Mouse (Mus musculus) CH12.LX (cell line): ENCODE data around the gene Selenoi. TPM values are rescaled to one million over a fixed set of nuclear protein-coding genes. Genes with fewer than 3 reads are reported as not detected.
A peak's percentile ranks its signal among the peaks of the same experiment; 100 is the strongest.

Source experiments
- DNase-seq: peaks from one replicate; pipeline ENCODE4 v3.0.0-alpha.2; 2013; ENCODE audit errors: extremely low read depth
- H3K27ac ChIP-seq: 2 replicates; pipeline ENCODE4 v1.5.1; 2012; ENCODE audit warnings: low read depth, mild to moderate bottlenecking, control low read depth, moderate library complexity; ENCODE audit not compliant: insufficient read depth
- H3K27me3 ChIP-seq: replicated peaks from 2 replicates; pipeline ENCODE3; 2012; ENCODE audit warnings: inconsistent platforms
- H3K36me3 ChIP-seq, 2 experiments: replicated peaks in 1 of 2; 2 replicates each; pipeline versions ENCODE3 to v1.6.1; 2012; ENCODE audit warnings: inconsistent platforms in 1 of 2, low read length in 1 of 2, mild to moderate bottlenecking in 1 of 2, mixed read lengths in 1 of 2, moderate library complexity in 1 of 2; ENCODE audit not compliant: control insufficient read depth in 1 of 2, insufficient read depth in 1 of 2
- H3K4me1 ChIP-seq, 2 experiments: 2 replicates each; pipeline ENCODE4 v1.6.1; 2012; ENCODE audit warnings: inconsistent platforms in 1 of 2, moderate library complexity in 1 of 2; ENCODE audit not compliant: insufficient read depth in 2 of 2, control insufficient read depth in 1 of 2
- H3K4me2 ChIP-seq: 2 replicates; pipeline ENCODE4 v1.6.1; 2012; ENCODE audit warnings: low read depth, mild to moderate bottlenecking, control low read depth; ENCODE audit not compliant: poor library complexity, insufficient read depth, severe bottlenecking
- H3K4me3 ChIP-seq, 3 experiments: fragments of 150-350 bp in 1 of 3; sonication (generic) in 1 of 3; replicated peaks in 1 of 3; 2 replicates each; pipeline versions ENCODE3 to v1.5.1; 2011 to 2012; ENCODE audit warnings: low read depth in 2 of 3, low read length in 2 of 3, mild to moderate bottlenecking in 2 of 3, moderate library complexity in 2 of 3, control low read depth in 1 of 3, improper control_type of control experiment in 1 of 3, inconsistent platforms in 1 of 3, mixed read lengths in 1 of 3; ENCODE audit not compliant: poor library complexity in 1 of 3
- H3K79me2 ChIP-seq: replicated peaks from 2 replicates; pipeline ENCODE4 v1.6.1; 2012; ENCODE audit warnings: mild to moderate bottlenecking, moderate library complexity; ENCODE audit not compliant: control insufficient read depth, poor library complexity, insufficient read depth, severe bottlenecking; ENCODE audit errors: extremely low read depth
- H3K9ac ChIP-seq: 2 replicates; pipeline ENCODE4 v1.6.1; 2012; ENCODE audit warnings: low read depth, mild to moderate bottlenecking, control low read depth, moderate library complexity; ENCODE audit not compliant: insufficient read depth
- H3K9me3 ChIP-seq: replicated peaks from 2 replicates; pipeline ENCODE3; 2012; ENCODE audit warnings: low read length, inconsistent platforms, mixed read lengths
- CHD1 ChIP-seq: IDR thresholded peaks from 2 replicates; pipeline ENCODE4 v1.6.1; 2012; ENCODE audit warnings: low read depth, low read length, improper control_type of control experiment, inconsistent platforms
- ELF1 ChIP-seq: IDR thresholded peaks from 2 replicates; pipeline ENCODE4 v1.6.1; 2014; ENCODE audit warnings: low read depth, mild to moderate bottlenecking, inconsistent platforms, low read length, improper control_type of control experiment
- GABPA ChIP-seq: IDR thresholded peaks from 2 replicates; pipeline ENCODE4 v1.6.1; 2012; ENCODE audit warnings: low read depth, low read length, improper control_type of control experiment, inconsistent platforms; ENCODE audit not compliant: insufficient replicate concordance
- JUN ChIP-seq: IDR thresholded peaks from 2 replicates; pipeline ENCODE4 v1.6.1; 2011; ENCODE audit warnings: low read depth, mild to moderate bottlenecking, low read length, improper control_type of control experiment, moderate library complexity; ENCODE audit not compliant: insufficient read depth
- JUND ChIP-seq: conservative IDR thresholded peaks from 2 replicates; pipeline ENCODE4 v1.6.1; 2011; ENCODE audit warnings: low read depth, low read length, improper control_type of control experiment
- MAFK ChIP-seq: IDR thresholded peaks from 2 replicates; pipeline ENCODE4 v1.6.1; 2011; ENCODE audit warnings: low read length, improper control_type of control experiment; ENCODE audit not compliant: insufficient replicate concordance
- MAX ChIP-seq: IDR thresholded peaks from 2 replicates; pipeline ENCODE4 v1.6.1; 2011; ENCODE audit warnings: low read length, improper control_type of control experiment
- MAZ ChIP-seq: IDR thresholded peaks from 2 replicates; pipeline ENCODE4 v1.6.1; 2012; ENCODE audit warnings: low read depth, mild to moderate bottlenecking, inconsistent platforms, low read length, improper control_type of control experiment, moderate library complexity
- MXI1 ChIP-seq: IDR thresholded peaks from 2 replicates; pipeline ENCODE4 v1.6.1; 2011; ENCODE audit warnings: mild to moderate bottlenecking, low read depth, low read length, improper control_type of control experiment
- NRF1 ChIP-seq: IDR thresholded peaks from 2 replicates; pipeline ENCODE4 v1.6.1; 2014; ENCODE audit warnings: low read depth, mild to moderate bottlenecking, inconsistent platforms, low read length, improper control_type of control experiment, moderate library complexity
- SIN3A ChIP-seq: IDR thresholded peaks from 2 replicates; pipeline ENCODE4 v1.6.1; 2012; ENCODE audit warnings: low read length, improper control_type of control experiment, inconsistent platforms
- TCF12 ChIP-seq: IDR thresholded peaks from 2 replicates; pipeline ENCODE4 v1.6.1; 2014; ENCODE audit warnings: low read depth, mild to moderate bottlenecking, inconsistent platforms, low read length, improper control_type of control experiment
- UBTF ChIP-seq: IDR thresholded peaks from 2 replicates; pipeline ENCODE4 v1.6.1; 2012; ENCODE audit warnings: low read depth, mild to moderate bottlenecking, inconsistent platforms, low read length, improper control_type of control experiment, moderate library complexity
- ZC3H11A ChIP-seq: IDR thresholded peaks from 2 replicates; pipeline ENCODE4 v1.6.1; 2012; ENCODE audit warnings: low read depth, mild to moderate bottlenecking, inconsistent platforms, low read length, improper control_type of control experiment
- ZMIZ1 ChIP-seq: IDR thresholded peaks from 2 replicates; pipeline ENCODE4 v1.6.1; 2012; ENCODE audit warnings: low read depth, mild to moderate bottlenecking, inconsistent platforms, low read length, improper control_type of control experiment
- ZNF384 ChIP-seq: IDR thresholded peaks from 2 replicates; pipeline ENCODE4 v1.6.1; 2012; ENCODE audit warnings: low read depth, low read length, improper control_type of control experiment, inconsistent platforms
- dilution Hi-C: fragments of 300-500 bp; cut with MboI; formaldehyde crosslinking; loops from 2 replicates; pipeline ENCODE4 v1.14.3; 2020; ENCODE audit warnings: low sequenced_read_pairs; ENCODE audit not compliant: extremely low pct_unique_long_range_greater_than_20kb, extremely low pct_ligation_motif_present
- in situ Hi-C: fragments of 300-500 bp; cut with MboI; formaldehyde crosslinking; loops from 3 replicates; pipeline ENCODE4 v1.14.3; 2019; ENCODE audit warnings: low sequenced_read_pairs, low pct_ligation_motif_present, low pct_unique_long_range_greater_than_20kb, mixed read lengths
- polyA plus RNA-seq: library from polyadenylated mRNA; unstranded; fragments of >175 nt; gene quantifications from 2 replicates; pipeline ENCODE4 v1.2.1, GENCODE M21; 2012; ENCODE audit warnings: low read depth; ENCODE audit not compliant: insufficient read length
- total RNA-seq, 2 experiments: library from RNA; depleted of rRNA; stranded (reverse); fragments of 300-350 nt in 1 of 2; fragments of >200 nt in 1 of 2; gene quantifications; 2 replicates each; pipeline ENCODE4 v1.2.3; 2012 to 2014

The Selenoi gene
- total and polyA plus RNA-seq, 3 experiments: 27.0 to 51.3 (median 36.1) TPM

DNA sequence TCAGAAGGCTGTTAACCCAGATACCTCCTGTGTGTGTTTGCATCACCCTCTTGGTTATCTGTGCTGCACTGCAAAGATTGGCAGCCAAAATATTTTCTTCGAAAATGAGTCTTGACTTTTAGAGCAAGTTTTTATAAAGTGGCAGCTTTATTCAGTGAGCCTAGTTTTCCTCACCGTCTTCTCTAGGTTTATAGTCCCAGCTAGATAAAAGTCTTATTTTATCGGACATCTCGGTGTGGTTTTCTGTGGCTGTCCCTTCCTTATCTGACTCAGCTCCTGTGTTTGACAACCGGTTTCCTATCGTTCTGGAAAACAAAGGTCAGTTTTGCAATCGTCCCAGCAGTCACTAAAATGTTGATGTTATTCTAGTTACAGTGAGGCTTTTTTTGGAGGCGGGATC is 1.6 kb downstream of the Selenoi start:
- Histone ChIP-seq H3K36me3 (peaks cover 0 to 19% of the 10 kb centered on the region in 2 experiments), H3K79me2 (peaks cover 54% of the 10 kb centered on the region), H3K4me2 (peak overlapping the region; percentile 87), H3K4me1 (peaks cover 7 to 45% of the 10 kb centered on the region in 2 experiments; a peak in 3 of 4 replicates), H3K4me3 (peak overlapping the region in 2 of 3 experiments; percentile 72 to 85), H3K27me3 (no peaks in the 10 kb centered on the region), H3K9ac (peak overlapping the region; percentile 54), H3K27ac (no peak overlapping the region), H3K9me3 (peaks cover 4% of the 10 kb centered on the region)
- in situ Hi-C loops (no loop called here), dilution Hi-C loops (no loop called here)
- TF ChIP-seq MXI1 (0 out of 2 replicates have a peak, but pooled peaks have one; percentile 16), ZNF384 (no peak)
- DNase-seq: no peak

DNA sequence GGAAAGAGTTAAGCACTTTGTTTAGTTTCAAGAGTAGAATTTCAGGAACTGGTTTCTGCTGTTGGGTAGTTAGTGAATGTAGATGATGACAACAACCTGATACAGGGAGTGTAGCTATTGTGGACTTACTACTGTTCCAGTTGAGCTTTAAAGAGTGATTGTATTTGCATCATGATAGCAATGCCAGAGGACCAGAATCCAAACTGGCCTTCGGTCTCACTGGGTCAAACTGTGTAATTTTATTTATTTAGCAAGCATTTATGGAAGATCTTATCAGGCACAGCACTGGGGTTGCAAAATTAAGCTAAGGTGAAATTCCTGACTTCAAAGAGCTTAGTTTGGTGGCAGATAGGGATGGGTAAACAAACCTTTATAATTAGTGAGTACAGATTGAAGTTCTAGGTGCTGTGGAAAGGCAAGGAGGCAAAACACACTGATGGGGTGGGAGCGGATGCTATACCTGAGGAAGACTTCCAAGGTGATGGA is 3.3 kb downstream of the Selenoi start:
- DNase-seq: no peak
- no peak for TF ChIP-seq MAFK
- TF ChIP-seq ELF1: no peak
- no peak for TF ChIP-seq JUND
- no peak for TF ChIP-seq UBTF
- TF ChIP-seq GABPA: no peak
- no peak for TF ChIP-seq MAX
- TF ChIP-seq TCF12: no peak
- TF ChIP-seq ZC3H11A: no peak
- no peak for TF ChIP-seq SIN3A
- TF ChIP-seq ZNF384: no peak
- TF ChIP-seq ZMIZ1: no peak
- no peak for TF ChIP-seq CHD1
- no peak for TF ChIP-seq NRF1
- TF ChIP-seq MAZ: no peak
- no peak for TF ChIP-seq JUN
- TF ChIP-seq, all 38 proteins: peak for 0
- Histone ChIP-seq H3K4me2 (no peak overlapping the region), H3K9me3 (no peaks in the 10 kb centered on the region), H3K4me3 (no peak overlapping the region), H3K27ac (no peak overlapping the region), H3K36me3 (peaks cover 0 to 15% of the 10 kb centered on the region in 2 experiments), H3K4me1 (peaks cover 7 to 49% of the 10 kb centered on the region in 2 experiments; a peak in 3 of 4 replicates), H3K9ac (no peak overlapping the region), H3K27me3 (no peaks in the 10 kb centered on the region), H3K79me2 (peaks cover 62% of the 10 kb centered on the region)
- in situ Hi-C loops (no loop called here), dilution Hi-C loops (no loop called here)
